Mouse (Mus musculus) midbrain, embryonic 11.5 days (tissue): ENCODE measurements around the gene Gp6. TPM values are rescaled to one million over a fixed set of nuclear protein-coding genes. Genes with fewer than 3 reads are reported as not detected.

ENCODE experiments used
- ATAC-seq: fragments of 200-750 bp; cut with Nextera tagmentation; 2 replicates; pipeline ENCODE4 v1.8.0; 2017; ENCODE audit warnings: moderate TSS enrichment, moderate library complexity; ENCODE audit not compliant: low FRiP score
- DNase-seq: peaks from one replicate; pipeline ENCODE4 v3.0.0; 2015; ENCODE audit warnings: low spot score; ENCODE audit errors: missing footprints
- H3K27ac ChIP-seq: fragments of 300-500 bp; sonication (generic); 2 replicates; pipeline ENCODE4 v1.5.1; 2014; ENCODE audit warnings: low read depth, low read length
- H3K27me3 ChIP-seq: fragments of 300-500 bp; sonication (generic); 2 replicates; pipeline ENCODE4 v1.6.1; 2014; ENCODE audit warnings: mild to moderate bottlenecking, low read length, moderate library complexity, mixed read lengths; ENCODE audit not compliant: control insufficient read depth, insufficient read depth
- H3K36me3 ChIP-seq: fragments of 300-500 bp; sonication (generic); 2 replicates; pipeline ENCODE4 v1.6.1; 2014; ENCODE audit warnings: mild to moderate bottlenecking, low read length, moderate library complexity, mixed read lengths; ENCODE audit not compliant: control insufficient read depth, insufficient read depth
- H3K4me1 ChIP-seq: fragments of 300-500 bp; sonication (generic); 2 replicates; pipeline ENCODE4 v1.6.1; 2014; ENCODE audit warnings: low read length; ENCODE audit not compliant: control insufficient read depth, insufficient read depth
- H3K4me2 ChIP-seq: fragments of 300-500 bp; sonication (generic); 2 replicates; pipeline ENCODE4 v1.6.1; 2014; ENCODE audit warnings: mild to moderate bottlenecking, moderate library complexity
- H3K4me3 ChIP-seq: fragments of 300-500 bp; sonication (generic); 2 replicates; pipeline ENCODE4 v1.5.1; 2014; ENCODE audit warnings: low read depth, low read length
- H3K9ac ChIP-seq: fragments of 300-500 bp; sonication (generic); 2 replicates; pipeline ENCODE4 v1.6.1; 2014; ENCODE audit warnings: low read length
- H3K9me3 ChIP-seq: fragments of 300-500 bp; sonication (generic); 2 replicates; pipeline ENCODE4 v1.6.1; 2016; ENCODE audit warnings: low read length; ENCODE audit not compliant: control insufficient read depth
- WGBS: fragments of 180-500 bp; shearing (Covaris S2); extraction: QIAGEN DNeasy Blood & Tissue Kit; methylation state at CpG from one replicate; pipeline ENCODE4 v1.1.7; 2014; 5-methylcytosine and 5-hydroxymethylcytosine counted together
- polyA plus RNA-seq: library from polyadenylated mRNA; unstranded; fragments of >200 nt; fragmentation: Nextera tagmentation; extraction: Ambion mirVana; gene quantifications from 2 replicates; pipeline ENCODE4 v1.2.1, GENCODE M21; 2014

The Gp6 gene
- 0.69 and 0.83 TPM in 2 replicates for polyA plus RNA-seq

DNA sequence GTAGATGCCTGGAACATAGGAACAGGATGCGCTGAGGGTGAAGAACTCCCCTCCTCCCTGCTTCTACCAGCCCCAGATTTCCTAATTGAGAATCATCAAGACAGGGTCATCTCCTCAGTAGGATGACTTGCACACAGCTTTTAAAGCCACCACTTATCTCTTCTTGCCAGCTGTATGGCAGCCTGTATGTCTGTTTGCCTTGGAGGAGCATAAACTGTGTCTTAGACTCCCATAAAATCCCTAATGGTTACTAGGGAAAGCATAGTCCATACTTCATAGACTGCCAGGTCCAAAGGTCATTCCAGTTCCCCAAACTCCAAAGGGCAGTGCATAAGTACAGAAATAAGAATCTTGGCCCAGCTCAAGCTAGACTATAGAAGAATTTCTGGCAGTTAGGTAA lies at the start of gene Gp6:
TSS of gene Gp6 (minus strand) at position 15 of the 400 bp plus-strand sequence.
- 75% methylated on average over 1 of the region's 1 CpGs for WGBS
- no peaks in the 10 kb centered on the region for H3K9me3 ChIP-seq
- H3K36me3 ChIP-seq = no peaks in the 10 kb centered on the region
- DNase-seq = no peak
- H3K9ac ChIP-seq = no peak within 1 kb of the TSS
- H3K4me3 ChIP-seq = no peak within 1 kb of the TSS
- no peaks in the 10 kb centered on the region for H3K4me1 ChIP-seq
- no peak within 1 kb of the TSS for H3K27ac ChIP-seq
- no peak within 1 kb of the TSS for H3K4me2 ChIP-seq
- ATAC-seq = no peak
- H3K27me3 ChIP-seq = no peaks in the 10 kb centered on the region

DNA sequence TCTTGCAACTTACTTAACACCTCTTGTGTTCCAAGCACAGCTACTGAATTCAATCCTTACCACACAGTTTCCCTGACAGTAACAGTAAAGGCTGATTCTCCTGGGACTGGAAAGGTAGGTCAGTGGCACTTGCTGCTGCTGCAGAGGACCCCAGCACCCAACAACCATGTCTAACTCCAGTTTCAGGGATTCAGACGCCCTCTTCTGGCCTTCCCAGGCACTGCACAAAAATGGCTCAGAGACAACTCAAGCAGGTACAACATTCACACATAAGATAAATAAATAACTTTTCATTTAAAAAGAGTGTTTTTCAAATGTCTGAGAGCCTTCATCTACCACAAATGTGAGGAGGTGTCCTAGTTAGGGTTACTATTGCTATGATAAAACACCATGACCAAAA lies 49.6 kb upstream of the Gp6 start:
- no peak overlapping the region for H3K4me3 ChIP-seq
- no peaks in the 10 kb centered on the region for H3K27me3 ChIP-seq
- ATAC-seq = no peak
- peaks cover 5% of the 10 kb centered on the region for H3K36me3 ChIP-seq
- H3K4me2 ChIP-seq = no peak overlapping the region
- H3K9me3 ChIP-seq = no peaks in the 10 kb centered on the region
- DNase-seq = no peak
- 0% methylated on average over 1 of the region's 1 CpGs for WGBS
- no peak overlapping the region for H3K9ac ChIP-seq
- H3K27ac ChIP-seq = no peak overlapping the region
- peaks cover 2% of the 10 kb centered on the region; the same call in 1 of the 2 replicates for H3K4me1 ChIP-seq

DNA sequence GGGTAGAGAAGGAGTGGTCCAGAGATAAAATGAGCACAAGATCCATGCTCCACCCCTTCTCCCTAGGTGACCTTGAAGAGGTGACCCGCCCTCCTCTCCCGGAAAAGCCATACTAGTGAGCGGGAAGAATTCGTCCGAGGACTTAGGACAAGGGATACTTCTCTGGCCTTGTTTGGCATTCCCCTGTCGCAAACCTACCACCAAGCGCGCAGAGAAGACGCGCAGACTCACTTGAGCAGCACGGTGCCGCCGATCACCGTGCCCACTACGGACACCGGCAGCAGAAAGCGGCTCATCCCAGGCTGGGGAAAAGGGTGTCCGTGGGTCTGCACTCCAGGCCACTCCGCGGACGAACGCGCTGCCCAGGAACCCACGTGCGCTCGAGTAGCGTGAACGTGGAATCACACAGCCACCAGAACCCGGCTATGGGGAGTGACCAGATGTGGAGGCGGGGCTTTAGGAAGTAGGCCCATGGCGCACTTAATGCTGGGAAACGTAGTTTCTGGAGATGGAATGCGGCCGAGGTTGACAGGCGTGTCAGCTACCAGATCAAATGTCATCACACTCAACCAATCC lies 47.8 kb upstream of the Gp6 start, which contains the start of gene Rdh13:
TSS of gene Rdh13 (minus strand) at position 434 of the 576 bp plus-strand sequence.
- Histone ChIP-seq H3K4me1 (peaks cover 2% of the 10 kb centered on the region; the same call in 1 of the 2 replicates), H3K36me3 (peaks cover 13% of the 10 kb centered on the region), H3K4me2 (peak within 1 kb of the TSS; percentile 67), H3K27ac (no peak within 1 kb of the TSS), H3K4me3 (peak within 1 kb of the TSS; percentile 64), H3K9ac (peak within 1 kb of the TSS; percentile 63), H3K27me3 (no peaks in the 10 kb centered on the region), H3K9me3 (no peaks in the 10 kb centered on the region)
- DNase-seq (peak; percentile 98), ATAC-seq (peak; percentile 97)
- WGBS = under 1% methylated on average over 35 of the region's 35 CpGs

DNA sequence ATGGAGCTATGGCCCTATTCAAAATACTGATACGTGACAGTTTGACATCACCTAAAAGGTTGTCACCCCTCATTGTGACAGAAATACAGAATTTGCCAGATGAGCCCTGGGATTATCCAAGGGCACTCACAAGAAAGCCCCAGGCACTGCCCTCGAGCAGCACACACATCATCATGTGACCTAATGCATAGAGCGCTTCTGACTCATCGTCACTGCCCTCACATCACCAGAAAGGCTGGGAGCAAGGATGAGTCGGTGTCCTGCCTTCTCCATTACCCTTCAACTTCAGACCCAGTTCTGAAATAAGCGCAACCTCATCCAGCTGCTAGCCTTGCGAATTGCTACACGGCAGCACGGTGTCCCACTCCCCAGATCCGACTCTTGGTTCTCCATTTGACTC lies 43.0 kb upstream of the Gp6 start:
- Histone ChIP-seq H3K4me1 (peaks cover 2% of the 10 kb centered on the region; the same call in 1 of the 2 replicates), H3K27ac (no peak overlapping the region), H3K27me3 (no peaks in the 10 kb centered on the region), H3K9me3 (no peaks in the 10 kb centered on the region), H3K9ac (no peak overlapping the region), H3K4me3 (no peak overlapping the region), H3K4me2 (no peak overlapping the region), H3K36me3 (peaks cover 13% of the 10 kb centered on the region)
- WGBS = 91% methylated on average over 10 of the region's 10 CpGs
- ATAC-seq (no peak), DNase-seq (no peak)

DNA sequence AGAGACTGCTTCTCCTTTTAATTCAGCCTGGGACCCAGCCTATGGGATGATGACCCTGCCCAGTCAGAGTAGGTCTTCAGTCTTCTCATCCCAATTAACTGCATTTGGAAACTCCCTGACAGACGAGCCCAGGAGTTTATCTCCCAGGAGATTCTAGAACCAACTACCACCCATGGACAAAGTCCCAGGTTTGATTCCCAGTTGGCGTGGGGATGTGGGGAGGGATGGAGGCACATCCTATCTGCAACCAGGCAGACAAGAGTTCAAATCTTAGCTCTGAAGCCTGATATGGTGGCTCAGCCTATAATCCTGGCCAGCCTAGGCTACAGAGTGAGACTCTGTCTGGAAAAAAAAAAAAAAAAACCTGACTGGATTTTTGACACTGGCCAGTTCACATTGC lies 40.2 kb upstream of the Gp6 start:
- no peak for DNase-seq
- Histone ChIP-seq H3K9ac (no peak overlapping the region), H3K4me2 (no peak overlapping the region), H3K27me3 (no peaks in the 10 kb centered on the region), H3K4me3 (no peak overlapping the region), H3K27ac (no peak overlapping the region), H3K9me3 (no peaks in the 10 kb centered on the region), H3K36me3 (peaks cover 13% of the 10 kb centered on the region), H3K4me1 (no peaks in the 10 kb centered on the region)
- ATAC-seq = no peak
- WGBS = 92% methylated on average over 2 of the region's 2 CpGs

DNA sequence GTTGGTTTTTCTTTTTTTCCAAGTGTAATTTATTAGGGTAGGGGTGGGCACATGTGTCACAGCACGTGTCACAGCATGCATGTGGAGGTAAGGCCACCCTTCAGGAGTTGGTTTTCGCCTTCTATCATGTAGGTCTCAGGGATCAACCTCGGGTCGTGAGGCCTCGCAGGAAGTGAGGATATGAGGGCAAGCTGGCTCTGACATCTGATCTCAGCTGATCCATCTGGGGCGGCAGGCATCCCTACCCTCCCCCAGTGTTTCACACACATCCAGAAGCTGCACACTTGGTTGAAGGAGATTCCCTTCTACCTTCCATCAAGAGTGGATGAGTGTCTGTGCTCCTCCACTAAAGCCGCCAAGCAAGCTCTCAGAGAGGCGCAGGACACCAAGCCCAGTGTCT lies 34.5 kb upstream of the Gp6 start:
- ATAC-seq (no peak), DNase-seq (no peak)
- Histone ChIP-seq H3K9me3 (no peaks in the 10 kb centered on the region), H3K4me3 (no peak overlapping the region), H3K9ac (no peak overlapping the region), H3K4me1 (no peaks in the 10 kb centered on the region), H3K27ac (no peak overlapping the region), H3K27me3 (no peaks in the 10 kb centered on the region), H3K36me3 (no peaks in the 10 kb centered on the region), H3K4me2 (no peak overlapping the region)
- WGBS = 88% methylated on average over 8 of the region's 8 CpGs

DNA sequence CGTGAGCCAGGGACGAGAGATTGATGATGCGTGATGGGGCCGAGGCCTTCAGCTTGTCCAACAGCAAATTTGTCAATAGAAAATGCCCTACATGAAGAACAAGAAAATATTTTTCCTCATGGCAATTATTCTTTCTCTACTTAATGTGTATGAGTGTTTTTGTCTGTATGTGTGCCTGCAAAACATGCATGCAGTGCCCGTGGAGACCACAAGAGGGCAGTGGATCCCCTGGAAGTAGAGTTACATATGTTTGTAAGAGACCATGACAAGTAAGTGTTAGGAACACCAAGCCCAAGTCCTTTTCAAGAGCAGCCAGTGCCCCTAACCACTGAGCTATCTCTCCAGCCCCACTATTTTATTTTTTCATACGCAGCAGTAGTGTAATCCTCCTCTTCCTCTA lies 34.0 kb upstream of the Gp6 start:
- WGBS = 77% methylated on average over 6 of the region's 6 CpGs
- Histone ChIP-seq H3K4me3 (no peak overlapping the region), H3K27me3 (no peaks in the 10 kb centered on the region), H3K36me3 (no peaks in the 10 kb centered on the region), H3K9ac (no peak overlapping the region), H3K4me1 (no peaks in the 10 kb centered on the region), H3K9me3 (no peaks in the 10 kb centered on the region), H3K4me2 (no peak overlapping the region), H3K27ac (no peak overlapping the region)
- ATAC-seq (no peak), DNase-seq (peak; percentile 95)

DNA sequence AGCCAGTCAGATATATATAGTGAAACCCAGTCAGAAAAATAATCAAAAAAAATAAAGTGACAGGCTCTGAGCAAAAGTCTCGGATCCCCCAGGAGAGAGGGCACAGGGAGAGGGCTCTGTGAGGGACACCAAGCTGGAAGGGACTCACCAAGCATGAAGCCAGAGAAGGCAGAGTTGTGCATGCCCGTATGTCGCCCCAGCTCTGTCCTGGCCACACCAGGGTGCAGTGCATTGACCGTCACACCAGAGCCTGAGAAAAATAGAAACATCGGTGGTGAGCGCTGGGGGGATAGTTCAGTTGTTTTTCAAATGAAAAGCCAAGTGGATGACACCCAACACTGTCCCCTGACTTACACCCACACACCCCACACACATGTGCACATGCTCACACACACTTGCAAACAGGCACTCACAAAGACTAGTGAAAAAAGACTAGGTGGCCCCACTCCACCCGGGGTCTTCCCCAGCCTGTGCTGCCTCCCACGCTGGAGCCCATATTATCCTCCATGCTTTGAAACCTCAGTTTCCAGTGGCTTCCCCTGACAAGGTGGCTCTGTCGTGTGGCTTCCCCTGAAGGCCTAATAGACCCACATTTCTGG lies 32.8 kb upstream of the Gp6 start:
- DNase-seq (no peak), ATAC-seq (no peak)
- H3K27ac ChIP-seq = no peak overlapping the region
- no peaks in the 10 kb centered on the region for H3K27me3 ChIP-seq
- 90% methylated on average over 9 of the region's 9 CpGs for WGBS
- no peaks in the 10 kb centered on the region for H3K4me1 ChIP-seq
- no peak overlapping the region for H3K9ac ChIP-seq
- no peaks in the 10 kb centered on the region; the same call in 1 of the 2 replicates for H3K36me3 ChIP-seq
- H3K4me2 ChIP-seq = no peak overlapping the region
- no peaks in the 10 kb centered on the region for H3K9me3 ChIP-seq
- H3K4me3 ChIP-seq = no peak overlapping the region

DNA sequence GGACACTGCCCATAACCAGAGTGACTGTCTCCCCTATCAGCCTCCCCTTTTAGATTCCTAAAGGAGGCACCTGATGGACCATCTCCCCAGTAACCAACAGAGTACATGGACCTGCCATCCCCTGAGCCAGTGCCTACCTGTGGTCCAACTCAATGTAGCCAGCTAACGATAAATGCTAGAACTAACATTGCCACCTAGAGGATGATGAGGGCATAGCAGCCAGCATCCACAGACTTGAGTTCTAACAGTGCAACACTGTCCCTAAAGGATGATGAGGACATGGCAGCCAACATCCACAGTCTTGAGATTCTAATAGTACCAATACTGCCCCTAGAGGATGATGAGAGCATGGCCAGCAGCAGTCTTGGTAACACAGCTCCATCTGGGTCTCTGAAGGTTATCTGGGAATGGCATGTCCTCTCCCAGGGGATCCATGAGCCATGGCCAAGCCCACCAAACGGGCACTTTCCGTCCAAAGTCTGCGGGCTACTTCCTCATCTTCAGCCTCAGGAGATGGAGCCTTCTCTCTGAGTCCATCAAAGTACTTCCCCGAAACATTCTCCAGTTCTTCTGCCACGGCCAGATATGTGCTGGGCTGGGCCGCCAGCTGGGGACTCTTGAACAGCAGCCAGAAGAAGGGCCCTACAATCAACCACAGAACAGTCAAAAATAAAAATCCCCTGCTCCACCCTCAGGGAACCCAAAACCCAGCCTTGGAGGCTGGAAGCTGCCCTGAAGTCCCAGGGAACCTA lies 29.8 kb upstream of the Gp6 start:
- H3K4me1 ChIP-seq = no peaks in the 10 kb centered on the region
- H3K27ac ChIP-seq = no peak overlapping the region
- no peaks in the 10 kb centered on the region; the same call in 1 of the 2 replicates for H3K36me3 ChIP-seq
- no peak overlapping the region for H3K4me3 ChIP-seq
- DNase-seq (peak; percentile 98), ATAC-seq (peak; percentile 94)
- H3K27me3 ChIP-seq = no peaks in the 10 kb centered on the region
- no peaks in the 10 kb centered on the region for H3K9me3 ChIP-seq
- no peak overlapping the region for H3K4me2 ChIP-seq
- no peak overlapping the region for H3K9ac ChIP-seq
- WGBS = 81% methylated on average over 7 of the region's 7 CpGs
